Mouse (Mus musculus) megakaryocyte progenitor cell, adult 5-6 weeks (primary cell): Measurements from ENCODE around the gene Gm33543. TPM values are rescaled to one million over a fixed set of nuclear protein-coding genes. Genes with fewer than 3 reads are reported as not detected.

Source experiments
- ATAC-seq: replicated peaks from 2 replicates; pipeline ENCODE4 v1.8.0; 2016; ENCODE audit warnings: mild to moderate bottlenecking, moderate TSS enrichment, inconsistent platforms; ENCODE audit not compliant: poor library complexity
- total RNA-seq, 2 experiments: library from RNA; stranded (forward) in 1 of 2; stranded (reverse) in 1 of 2; fragments of 157-497, 149-512 nt in 1 of 2; fragments of 200-1000 nt in 1 of 2; gene quantifications; 2 replicates each; pipeline versions ENCODE4 v1.2.3 to v1.2.4; 2015 to 2017

Gm33543 gene
- total RNA-seq, 2 experiments from 2014 or later: not detected

DNA sequence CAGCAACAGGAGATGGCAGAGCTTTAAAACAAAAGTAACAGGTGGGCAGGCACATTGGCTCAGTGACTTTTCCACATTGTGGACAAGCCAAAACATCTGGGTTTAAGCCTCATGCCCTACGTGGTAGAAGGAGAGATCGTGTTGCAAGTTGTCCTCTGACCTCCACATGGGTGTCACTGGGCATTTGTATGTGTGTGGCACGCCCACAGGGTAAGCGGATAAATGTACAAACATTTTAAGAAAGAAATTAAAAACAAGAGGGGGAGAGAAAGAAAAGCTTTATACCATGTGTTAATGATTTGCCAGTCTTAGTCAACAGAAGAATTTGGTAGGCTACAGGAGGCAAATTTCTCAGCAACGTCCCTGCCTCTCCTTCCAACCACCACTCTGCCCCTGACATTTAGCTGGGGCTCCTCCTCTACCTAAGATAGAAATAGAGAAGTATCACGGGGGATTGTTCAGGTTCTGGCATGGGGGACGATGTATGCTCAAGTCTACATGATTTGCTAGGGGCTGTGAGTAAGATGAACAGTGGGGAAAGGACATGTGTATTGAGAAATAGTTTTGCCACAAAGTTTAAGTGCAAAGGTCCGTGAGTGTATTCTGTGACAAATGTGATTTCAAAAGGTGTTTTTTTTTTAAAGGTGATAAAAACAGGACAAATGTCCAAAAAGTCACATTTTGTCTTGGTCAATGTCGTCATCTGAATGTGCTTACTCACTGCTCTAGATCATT is 6.0 kb downstream of the Gm33543 start:
- ATAC-seq: no peak; the same call in 1 of the 2 replicates

DNA sequence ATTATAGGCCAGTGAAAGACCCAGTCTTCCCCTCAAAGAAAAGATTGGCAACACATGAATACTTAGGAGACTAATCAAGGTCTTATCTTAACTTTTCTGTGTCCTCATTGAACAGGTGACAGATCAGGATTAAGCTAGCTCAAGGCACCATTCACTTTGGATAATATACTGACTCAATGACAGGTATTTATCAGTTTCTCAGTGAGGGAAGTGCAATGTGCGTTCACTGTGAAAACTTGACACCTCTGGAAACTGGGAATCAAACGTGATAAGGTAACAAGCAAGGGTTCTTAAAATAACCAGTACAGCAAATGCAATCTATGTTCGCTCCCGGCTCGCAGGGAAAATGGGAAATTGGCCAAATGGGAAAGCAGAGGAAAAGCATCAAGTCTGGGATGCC is 11.8 kb downstream of the Gm33543 start:
- ATAC-seq: no peak

DNA sequence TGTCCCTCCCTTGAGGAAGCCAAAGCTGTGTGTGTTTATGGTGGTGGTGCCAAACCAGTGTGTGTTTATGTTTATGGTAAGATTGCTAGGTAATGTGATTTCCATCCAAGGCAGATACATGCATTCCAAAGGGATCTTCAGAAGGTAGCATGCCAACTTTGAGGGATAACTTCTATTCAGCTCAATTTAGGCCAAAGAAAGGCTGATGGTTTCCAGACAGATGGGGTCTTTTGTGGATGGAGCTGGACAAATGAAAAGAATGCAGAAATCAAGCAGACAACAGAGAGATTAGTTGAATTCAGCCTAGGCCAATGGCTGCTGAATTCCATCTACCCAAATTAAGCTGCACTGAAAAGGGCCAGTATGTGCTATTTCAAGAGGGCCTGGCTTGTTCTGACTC is 13.3 kb downstream of the Gm33543 start:
- no peak for ATAC-seq

DNA sequence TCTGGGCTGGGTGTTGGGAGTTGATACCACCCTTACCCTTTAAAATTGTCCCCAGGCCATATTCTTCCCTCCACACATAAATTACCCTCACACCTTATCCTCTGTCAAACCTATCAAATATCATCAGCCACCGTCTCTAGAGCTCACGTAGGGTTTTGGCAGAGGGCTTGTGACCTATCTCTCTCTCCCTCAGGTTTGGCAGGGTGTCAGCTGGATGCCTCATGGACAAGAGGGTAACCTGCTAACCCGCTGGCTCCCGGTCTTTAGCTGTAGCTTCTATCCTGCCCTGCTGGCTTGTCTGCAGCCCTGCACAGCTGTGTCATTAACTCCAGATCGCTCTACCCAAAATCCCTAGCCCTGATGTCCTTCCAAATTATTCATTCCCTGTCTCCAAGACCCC is 14.4 kb downstream of the Gm33543 start:
- peak; percentile 58 for ATAC-seq

DNA sequence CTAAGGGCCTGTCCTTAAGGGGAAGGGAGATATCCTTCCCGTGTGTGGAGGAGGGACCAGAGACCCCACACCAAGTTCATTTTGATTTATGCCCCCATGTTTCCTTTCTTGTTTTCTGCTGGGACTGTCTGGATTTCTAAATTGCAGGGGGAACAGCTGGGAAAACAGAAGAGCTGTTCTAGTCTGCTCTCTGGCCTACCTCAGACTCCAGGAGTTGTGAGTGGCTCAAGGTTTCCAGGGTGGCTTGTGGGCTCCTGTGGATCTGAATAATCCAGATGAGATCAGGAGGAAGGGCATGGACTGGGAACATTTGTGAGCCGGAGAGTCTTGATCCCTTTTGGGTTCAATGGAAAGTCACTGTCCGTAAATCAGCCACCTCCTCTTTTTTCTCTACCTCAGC is 17.1 kb downstream of the Gm33543 start:
- no peak for ATAC-seq

DNA sequence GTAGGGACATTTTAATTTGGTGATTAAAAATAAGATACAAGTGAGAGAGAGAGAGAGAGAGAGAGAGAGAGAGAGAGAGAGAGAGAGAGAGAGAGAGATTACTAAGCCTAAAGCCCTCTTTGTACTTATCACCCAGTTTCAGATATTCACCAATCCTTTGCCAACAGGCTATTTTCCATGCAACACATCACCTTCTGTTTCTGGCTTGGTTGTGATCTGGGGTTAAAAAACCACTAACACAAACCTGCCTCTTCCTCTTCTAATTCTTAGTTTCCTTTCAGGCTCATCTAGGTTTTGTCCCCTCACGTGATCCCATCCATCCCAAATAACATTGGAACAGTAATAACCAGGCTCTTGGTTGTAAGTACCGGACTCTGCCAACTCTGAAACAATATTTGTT is 24.2 kb downstream of the Gm33543 start:
- ATAC-seq: no peak

DNA sequence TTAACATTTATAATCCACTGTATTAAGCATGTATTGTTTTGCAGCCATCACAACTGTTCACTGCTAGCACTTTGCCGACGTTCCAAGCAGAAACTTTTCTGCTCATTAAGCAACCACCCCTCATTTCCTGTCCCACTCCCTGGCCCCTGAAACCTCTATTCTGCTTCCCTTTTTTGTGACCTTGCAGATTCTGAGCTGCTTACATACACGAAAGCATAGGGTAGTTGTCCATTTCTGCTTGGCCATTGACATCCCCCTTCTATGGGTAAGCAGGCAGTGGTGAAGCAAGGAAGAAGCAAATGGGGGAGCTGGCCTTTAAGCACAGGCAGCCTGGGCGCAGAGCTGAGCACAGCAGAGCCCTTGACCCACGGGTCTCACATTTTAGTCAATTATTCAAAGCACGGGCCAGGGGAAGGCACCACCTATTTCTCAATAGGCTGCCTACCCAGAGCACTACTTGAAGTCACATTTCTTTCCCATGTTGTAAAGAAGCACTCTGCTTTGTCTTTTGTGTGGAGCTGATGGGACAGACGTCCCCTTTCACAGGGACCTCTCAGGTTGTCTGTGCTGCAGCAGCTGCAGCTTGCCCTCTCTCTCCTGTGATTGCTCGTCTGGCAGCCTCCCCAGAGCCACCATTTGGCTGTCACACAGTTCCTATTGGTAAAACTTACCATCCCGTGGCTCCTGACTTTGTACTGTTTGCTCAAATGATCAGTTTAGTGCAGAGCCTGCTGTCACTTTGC is 25.1 kb downstream of the Gm33543 start:
- ATAC-seq: peak; percentile 96

DNA sequence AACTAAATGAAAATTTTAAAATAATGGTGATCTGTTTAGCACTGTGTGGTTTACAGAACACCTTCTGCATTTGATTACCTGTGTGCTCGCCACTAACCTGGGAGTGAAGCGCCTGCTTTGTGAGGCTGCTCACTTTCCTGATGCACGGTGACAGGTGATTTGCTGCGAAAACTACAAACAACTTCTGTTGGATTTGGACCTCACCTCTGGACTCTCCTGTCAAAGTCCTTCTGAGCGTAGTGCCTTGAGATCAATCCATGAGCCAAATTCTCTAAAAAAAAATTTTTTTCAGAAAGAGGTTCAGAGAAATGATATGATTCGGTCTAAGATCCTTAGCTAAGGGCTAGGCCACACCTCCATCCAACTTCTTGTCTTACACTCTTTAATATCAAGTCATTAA is 28.4 kb downstream of the Gm33543 start:
- ATAC-seq: no peak

DNA sequence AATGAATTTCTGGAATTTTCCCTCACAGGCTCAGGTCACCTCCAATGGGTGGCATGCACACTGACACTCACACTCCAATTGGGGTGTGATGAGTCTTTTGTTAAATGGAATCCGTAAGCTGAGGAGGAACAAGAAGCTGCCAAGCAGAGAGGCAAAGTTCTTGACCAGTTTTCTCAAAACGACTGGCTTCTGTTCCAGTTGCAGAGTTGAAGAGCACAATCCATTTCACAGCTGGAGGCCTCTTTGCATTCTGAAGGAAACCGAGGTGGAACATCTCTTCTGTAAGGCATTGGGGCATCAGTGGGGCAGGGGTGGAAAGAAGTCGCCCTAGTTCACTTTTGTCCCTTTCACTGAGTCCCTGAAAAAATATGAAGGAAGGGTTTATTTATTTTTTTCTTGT is 30.9 kb downstream of the Gm33543 start:
- ATAC-seq: no peak

DNA sequence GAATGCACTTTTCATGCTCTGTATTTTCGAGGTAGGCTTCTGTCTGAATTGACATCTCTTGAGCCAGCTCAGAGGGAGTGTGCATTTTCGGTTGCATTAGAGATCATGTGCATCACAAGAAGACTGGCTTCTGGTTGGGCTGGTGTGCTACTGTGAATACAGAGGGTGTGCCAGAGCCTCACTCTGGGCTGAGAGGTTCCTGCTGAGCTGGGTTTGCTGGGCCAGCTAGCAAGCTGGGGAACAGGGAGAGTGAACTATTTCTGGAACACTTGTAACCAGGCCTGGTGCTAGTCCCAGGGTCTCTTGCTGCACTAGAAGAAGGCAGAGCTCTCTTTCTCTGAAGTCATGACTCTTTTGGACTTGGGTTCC is 41.3 kb downstream of the Gm33543 start:
- no peak for ATAC-seq

DNA sequence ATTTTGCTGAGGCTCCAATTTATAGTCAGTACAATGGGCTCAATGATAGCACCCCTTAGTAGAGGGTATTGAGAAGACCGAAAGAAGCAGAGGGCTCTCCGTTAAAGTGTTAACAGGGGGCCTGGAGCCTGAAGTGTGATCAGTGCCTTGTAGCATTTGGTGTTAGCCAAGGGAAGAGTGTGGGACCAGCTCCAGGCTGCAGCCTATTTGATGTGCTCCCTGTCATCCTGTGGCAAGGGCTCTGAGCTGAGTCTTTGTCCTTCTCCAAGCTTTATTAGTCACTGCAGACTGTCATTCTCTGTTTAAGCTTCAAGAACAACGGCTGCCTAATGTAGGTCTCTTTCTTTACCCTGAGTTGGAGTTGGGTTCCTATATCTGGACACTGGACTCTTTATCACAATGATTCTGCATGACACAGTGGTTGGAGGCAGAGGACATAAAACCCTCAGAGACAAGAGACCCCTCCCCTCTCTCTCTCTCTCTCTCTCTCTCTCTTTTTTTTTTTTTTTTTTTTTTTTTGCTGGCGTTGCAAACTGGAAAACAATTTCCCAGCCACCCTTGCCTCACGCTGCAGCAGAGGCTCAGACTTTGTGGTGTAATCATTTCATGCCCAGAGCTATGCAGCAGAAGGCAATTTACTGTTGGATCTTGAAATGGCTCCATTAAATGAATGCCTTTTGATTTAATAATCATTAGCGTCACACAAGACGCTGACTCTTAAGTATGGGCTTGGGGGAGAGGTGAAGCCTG is 41.9 kb downstream of the Gm33543 start:
- no peak for ATAC-seq

DNA sequence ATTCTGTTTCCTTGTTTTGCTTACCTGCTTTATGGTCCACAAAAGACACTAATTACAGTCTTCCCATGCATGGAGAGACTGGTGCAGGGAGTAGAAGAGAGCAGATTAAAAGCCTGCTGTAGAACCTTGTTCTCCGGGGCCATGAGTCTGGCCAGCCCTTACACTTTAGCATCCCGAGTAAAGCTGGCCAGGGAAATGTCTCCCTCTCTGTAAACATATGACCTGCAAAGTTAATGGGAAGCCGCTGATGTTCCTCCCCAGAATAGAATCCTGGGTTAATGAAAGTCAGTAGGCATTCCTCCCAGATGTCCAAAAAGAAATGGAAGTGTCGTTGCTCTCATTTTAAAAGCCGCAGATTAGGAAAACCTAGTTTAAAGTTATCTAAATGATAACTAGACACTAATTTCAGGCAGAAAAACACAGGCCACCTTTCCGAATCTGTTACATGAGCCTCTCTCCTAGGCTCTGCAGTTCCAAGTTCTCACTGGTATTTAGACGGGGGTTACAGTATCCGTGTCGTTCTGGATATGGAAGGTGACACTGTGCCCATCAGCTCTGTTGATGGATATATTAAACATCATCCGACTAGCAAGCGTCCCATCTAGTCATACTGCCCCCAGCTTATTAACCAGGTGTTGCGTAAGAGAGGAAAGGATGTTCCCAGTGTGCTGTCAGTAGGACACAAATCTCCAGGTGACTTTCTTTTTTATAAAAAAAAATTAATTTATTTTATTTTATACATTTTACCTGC is 44.9 kb downstream of the Gm33543 start:
- ATAC-seq: no peak

DNA sequence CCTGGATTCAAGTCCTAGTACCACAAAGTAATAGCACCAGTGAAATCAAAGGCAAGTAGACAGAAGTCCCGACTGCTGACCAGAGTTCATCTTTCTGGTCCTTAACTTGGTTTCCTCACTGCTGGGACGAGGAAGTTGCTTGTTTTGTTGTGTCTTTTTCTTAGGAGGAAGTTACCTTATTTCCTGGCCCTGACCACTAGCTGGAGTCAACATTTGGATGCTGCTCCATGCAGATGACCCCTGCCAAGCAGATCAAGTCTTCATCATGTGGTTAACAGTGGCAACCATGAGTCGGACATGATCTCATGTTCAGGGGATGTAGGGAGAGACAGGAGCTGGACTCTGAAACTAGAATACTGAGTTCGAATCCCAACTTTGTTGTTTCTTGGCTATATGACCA is 47.2 kb downstream of the Gm33543 start:
- ATAC-seq: peak; percentile 57

DNA sequence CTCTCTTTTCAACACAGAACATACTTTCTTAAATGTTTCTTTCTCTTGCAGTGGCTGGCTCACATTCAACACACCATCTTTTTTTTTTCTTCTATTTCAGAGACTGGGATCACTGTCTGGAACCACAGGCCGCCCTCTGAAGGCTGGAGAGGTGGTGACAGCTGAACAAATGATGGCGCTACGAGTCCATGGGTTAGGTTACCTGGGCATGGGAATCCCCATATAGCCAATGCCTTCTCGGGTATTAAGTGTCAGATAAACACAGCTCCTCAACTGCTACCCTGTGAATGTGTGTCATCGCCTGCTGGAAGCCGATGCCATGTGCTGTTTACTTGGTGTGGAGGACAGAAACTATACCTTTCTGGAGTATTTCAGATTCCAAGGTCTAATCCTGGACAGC is 48.0 kb downstream of the Gm33543 start:
- no peak for ATAC-seq

DNA sequence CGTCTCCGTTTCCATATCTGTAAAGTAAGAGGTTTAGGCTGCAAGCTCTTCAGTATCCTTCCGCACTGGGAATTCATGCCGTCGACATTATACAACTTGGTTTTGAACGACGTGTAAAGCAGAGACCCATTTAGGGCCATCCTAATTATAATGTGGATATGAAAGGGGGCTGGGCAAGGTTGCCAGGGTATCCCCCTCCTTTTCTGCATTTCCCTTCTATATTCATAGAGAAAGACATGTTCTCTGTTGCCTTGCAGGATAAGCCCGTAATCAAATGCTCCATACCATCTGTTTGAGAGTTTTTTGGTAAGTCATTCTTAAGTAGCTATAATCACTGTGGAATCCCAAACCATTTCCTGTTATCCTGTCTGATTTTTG is 51.3 kb downstream of the Gm33543 start:
- ATAC-seq: no peak

DNA sequence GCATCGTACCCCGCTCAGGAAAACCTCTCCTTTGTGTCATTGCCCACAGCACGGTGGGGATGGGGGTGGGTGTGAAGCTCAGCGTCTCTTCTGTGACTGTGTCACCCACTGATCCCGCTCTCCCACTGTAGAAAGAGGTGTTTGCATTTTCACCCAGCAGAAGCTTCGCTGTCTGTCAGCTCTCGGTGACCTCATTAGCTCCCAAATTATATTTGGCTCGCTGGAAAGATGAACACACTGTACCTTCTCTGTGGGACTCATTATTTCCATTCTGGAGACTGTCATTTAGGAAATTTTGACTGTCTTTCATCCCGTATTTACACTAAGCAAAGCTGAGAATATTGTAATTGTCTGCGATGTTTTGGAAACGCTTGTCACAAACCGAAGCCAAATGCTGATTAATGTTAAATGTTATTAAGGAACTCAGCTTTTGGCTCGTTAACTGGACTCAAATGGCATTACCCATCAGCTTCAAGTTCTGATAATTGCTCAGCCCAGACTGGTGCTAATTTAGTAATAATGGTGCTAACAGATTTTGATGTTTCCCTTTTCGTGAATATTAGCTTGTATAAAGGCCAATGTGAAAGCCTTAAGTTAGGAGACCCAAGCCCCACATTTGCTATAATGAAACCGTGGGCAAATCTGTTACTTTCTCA is 51.8 kb downstream of the Gm33543 start:
- no peak for ATAC-seq

DNA sequence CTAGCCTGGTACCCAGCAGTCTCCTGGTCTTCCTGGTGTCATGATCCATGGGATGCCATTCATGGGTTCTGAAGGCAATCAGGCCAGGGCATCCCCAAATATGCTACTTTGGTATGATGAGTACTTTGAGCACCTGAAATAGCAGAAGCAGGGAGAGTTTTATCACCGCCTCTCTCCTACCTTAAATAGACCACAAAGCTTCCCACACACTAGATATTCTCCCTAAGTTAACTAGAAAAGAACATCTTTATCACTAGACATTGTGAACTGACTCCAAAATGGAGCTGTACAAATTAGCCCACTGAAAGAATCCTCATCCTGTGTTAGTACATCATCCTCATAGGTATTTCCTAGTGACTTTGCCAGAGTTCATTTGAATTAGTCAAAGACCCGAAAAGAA is 55.6 kb downstream of the Gm33543 start:
- no peak for ATAC-seq

DNA sequence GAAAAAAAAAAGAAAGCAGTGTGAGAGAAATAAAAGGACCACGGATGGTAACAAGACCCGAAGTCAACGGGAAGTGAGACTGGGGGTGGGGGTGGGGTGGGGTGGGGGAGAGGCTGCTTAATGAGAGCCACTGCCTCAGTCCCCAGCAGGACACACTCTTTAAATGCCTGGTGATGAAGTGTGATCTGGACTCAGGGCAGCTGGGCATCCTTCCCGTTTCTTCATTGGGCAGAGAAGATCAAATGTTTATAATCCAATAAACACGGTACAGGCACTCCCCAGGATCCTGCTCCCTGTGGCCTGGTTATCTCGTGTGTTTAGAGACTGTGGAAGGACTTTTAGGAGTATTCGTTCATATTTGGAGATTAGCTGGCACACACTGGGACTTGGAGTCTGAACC is 57.9 kb downstream of the Gm33543 start:
- no peak for ATAC-seq

DNA sequence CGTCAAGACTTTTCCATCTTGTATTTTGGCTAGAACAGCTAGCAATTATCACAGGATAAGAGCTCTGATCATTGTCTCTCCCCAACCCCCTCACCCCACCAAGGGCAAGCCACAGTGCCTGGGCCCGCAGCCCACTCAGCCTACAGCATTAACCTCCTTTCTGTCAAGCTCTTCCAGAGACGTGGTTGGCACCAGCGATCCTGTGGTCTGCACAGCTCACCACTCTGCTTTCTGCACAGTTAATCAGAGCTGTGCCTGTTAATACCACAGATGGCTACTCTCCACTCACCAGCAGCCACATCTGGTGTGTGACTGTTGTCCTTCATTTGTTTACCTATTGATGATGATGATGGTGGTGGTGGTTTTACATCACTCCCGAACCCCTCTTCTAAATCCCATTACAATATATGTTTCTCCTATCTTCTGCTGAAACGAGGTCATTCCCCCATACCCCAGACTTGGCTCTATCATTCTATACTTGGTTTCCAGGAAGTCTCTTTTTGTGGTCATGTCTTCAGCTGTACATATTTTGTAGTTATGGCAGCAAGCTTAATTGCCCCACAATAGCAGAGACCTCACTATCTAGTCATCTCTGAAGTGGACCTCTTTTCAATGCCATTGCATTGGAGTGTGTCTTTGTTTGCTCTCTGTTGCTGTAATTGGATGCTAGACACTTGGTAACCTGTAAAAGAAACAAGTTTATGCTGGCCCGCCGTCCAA is 61.7 kb downstream of the Gm33543 start:
- ATAC-seq: peak; percentile 45; the same call in 1 of the 2 replicates

DNA sequence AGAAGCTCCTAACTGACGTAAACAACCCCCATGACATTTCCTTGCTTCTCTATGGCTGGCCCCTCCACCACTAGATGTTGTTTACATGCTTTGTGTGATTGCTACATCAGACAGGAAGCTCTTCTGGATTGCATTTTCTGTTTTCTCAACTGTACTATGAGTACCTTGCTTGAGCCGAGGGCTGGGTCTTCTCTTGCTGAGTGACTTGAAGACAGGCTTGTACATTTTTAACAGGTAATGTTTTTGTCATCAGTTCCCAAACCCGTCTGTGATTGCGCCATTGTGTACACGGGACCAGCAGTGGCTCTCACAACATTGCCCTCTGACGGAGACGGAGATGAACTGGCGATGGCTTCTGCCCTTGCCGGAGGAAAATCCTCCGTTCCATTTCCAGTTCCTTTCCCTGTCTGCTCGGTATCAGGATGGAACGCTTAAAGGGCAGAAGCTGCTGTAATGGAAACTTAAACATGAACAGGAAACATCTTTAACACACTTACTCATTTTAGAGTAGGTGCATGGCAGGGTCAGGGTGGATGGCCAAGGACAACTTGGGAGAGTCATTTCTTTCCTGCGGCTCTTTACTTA is 62.8 kb downstream of the Gm33543 start:
- peak; percentile 57 for ATAC-seq
